Mouse (Mus musculus) olfactory bulb, adult 2 months (tissue): ENCODE measurements around the gene Klhl2.

Experiments
- CTCF ChIP-seq: fragments of 200-500 bp; IDR thresholded peaks from 2 replicates; pipeline ENCODE4 v1.5.1; 2012; ENCODE audit warnings: low read depth, mild to moderate bottlenecking, low read length, moderate library complexity; ENCODE audit not compliant: insufficient read depth
- POLR2A ChIP-seq: fragments of 200-500 bp; IDR thresholded peaks from 2 replicates; pipeline ENCODE4 v1.6.1; 2012; ENCODE audit warnings: mild to moderate bottlenecking, low read depth, low read length, moderate library complexity; ENCODE audit not compliant: insufficient read depth

DNA sequence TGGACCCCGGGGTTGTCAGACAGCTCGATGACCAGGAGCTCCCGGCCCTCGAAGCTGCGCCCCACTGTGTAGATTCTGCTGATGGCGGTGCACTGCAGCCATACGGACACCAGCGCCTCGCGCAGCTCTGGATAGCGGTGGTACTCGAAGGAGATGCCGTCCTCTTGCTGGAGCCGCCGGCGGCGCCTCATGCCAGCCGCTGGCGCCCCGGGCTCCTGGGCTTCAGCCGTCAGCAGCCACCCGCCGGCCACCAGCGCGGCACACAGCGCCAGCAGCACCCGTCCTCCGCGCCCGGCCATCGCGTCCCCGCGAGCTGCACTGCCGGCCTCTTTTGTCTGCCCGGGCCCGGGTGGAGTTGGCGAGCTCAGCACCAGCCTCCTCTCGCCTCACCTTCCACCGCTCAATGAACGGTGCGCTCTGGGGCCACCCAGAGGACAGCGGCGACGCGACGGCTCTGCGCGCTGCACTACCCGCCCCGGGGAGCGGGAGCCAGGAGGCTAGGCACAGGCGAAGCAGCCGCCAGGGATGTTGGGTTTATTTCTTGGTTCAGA lies 157.1 kb downstream of the Klhl2 start, which contains the start of gene Cpe:
- peak; percentile 79 for TF ChIP-seq CTCF
- TF ChIP-seq POLR2A: peak; percentile 84
